Mouse (Mus musculus) C2C12 (cell line): ENCODE measurements around the gene Cyp2c23. TPM values are rescaled to one million over a fixed set of nuclear protein-coding genes. Genes with fewer than 3 reads are reported as not detected.

Experiments
- H3K27me3 ChIP-seq: one replicate; pipeline ENCODE4 v1.6.1; 2011; ENCODE audit not compliant: control insufficient read depth, insufficient read depth, insufficient read length
- H3K36me3 ChIP-seq: one replicate; pipeline ENCODE4 v1.6.1; 2011; ENCODE audit not compliant: control insufficient read depth, insufficient read depth
- H3K4me3 ChIP-seq: one replicate; pipeline ENCODE4 v1.5.1; 2011; ENCODE audit warnings: mild to moderate bottlenecking, control low read depth; ENCODE audit not compliant: poor library complexity, insufficient read depth, severe bottlenecking
- H3K79me2 ChIP-seq: one replicate; pipeline ENCODE4 v1.6.1; 2011; ENCODE audit not compliant: control insufficient read depth, insufficient read depth
- H3K79me3 ChIP-seq: one replicate; pipeline ENCODE4 v1.6.1; 2011; ENCODE audit warnings: low read depth, control low read depth
- H3ac ChIP-seq: one replicate; pipeline ENCODE3; 2011; ENCODE audit warnings: low read depth; ENCODE audit not compliant: control insufficient read depth, insufficient read length
- CEBPB ChIP-seq: IDR thresholded peaks from one replicate; pipeline ENCODE4 v1.6.1; 2011; ENCODE audit warnings: low read depth, mild to moderate bottlenecking, control low read depth, moderate library complexity
- CTCF ChIP-seq: IDR thresholded peaks from one replicate; pipeline ENCODE4 v1.5.1; 2011; ENCODE audit not compliant: control insufficient read depth, insufficient read depth, insufficient read length
- FOSL1 ChIP-seq: IDR thresholded peaks from one replicate; pipeline ENCODE4 v1.8.0; 2011; ENCODE audit warnings: mild to moderate bottlenecking, low read length; ENCODE audit not compliant: poor library complexity, insufficient read depth, severe bottlenecking
- MAX ChIP-seq: IDR thresholded peaks from one replicate; pipeline ENCODE4 v1.6.1; 2011; ENCODE audit warnings: mild to moderate bottlenecking, control low read depth
- MYOD1 ChIP-seq: IDR thresholded peaks from one replicate; pipeline ENCODE4 v1.6.1; 2011; ENCODE audit warnings: low read depth; ENCODE audit not compliant: control insufficient read depth, insufficient read length
- MYOG ChIP-seq: IDR thresholded peaks from one replicate; pipeline ENCODE4 v1.6.1; 2011; ENCODE audit not compliant: control insufficient read depth, insufficient read length; ENCODE audit errors: extremely low read depth
- USF1 ChIP-seq: IDR thresholded peaks from one replicate; pipeline ENCODE4 v1.6.1; 2011; ENCODE audit warnings: low read depth, mild to moderate bottlenecking, control low read depth, moderate library complexity
- polyA plus RNA-seq: library from polyadenylated mRNA; unstranded; fragments of >200 nt; fragmentation: generic; extraction: Trizol; gene quantifications from one replicate; pipeline ENCODE4 v1.2.1, GENCODE M21; 2012; ENCODE audit warnings: missing spikeins

Cyp2c23 gene
- polyA plus RNA-seq, 1 experiment: not detected

DNA sequence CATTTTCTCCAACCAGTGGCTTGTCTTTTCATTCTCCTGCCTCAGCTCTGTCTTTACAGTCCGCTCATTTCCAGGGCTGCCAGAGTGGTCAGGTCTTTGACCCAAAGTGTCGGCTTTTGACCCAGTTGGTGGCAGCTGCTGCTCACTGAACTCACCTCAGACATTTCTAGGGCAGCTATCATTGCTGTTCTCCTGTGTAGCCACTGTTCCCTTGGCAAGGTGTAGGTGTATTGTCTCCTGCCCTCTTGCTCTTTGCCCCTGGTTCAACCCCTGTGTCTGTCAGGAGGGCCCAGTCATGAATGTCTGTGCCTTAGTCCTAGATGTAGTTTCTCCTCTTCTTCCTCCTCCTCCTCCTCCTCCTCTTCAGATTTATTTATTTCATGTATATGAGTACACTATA lies 24.7 kb downstream of the Cyp2c23 start:
- Histone ChIP-seq H3K79me3 (no peaks in the 10 kb centered on the region), H3ac (no peak overlapping the region), H3K79me2 (no peaks in the 10 kb centered on the region), H3K27me3 (no peaks in the 10 kb centered on the region), H3K36me3 (no peaks in the 10 kb centered on the region), H3K4me3 (no peak overlapping the region)
- TF ChIP-seq FOSL1: no peak

- no peaks in the 10 kb centered on the region for H3K27me3 ChIP-seq
- no peak overlapping the region for H3ac ChIP-seq
- no peaks in the 10 kb centered on the region for H3K79me3 ChIP-seq
- H3K4me3 ChIP-seq: no peak overlapping the region
- H3K79me2 ChIP-seq: no peaks in the 10 kb centered on the region
- no peaks in the 10 kb centered on the region for H3K36me3 ChIP-seq
- TF ChIP-seq CTCF (no peak), MYOG (no peak), FOSL1 (no peak)
These were observed 28.3 kb downstream of the Cyp2c23 start for GRCm38 (mm10) chr19:44000720-44001119.

GRCm38 (mm10) chr19:44000061-44000460 lies 28.9 kb downstream of the Cyp2c23 start:
- H3K79me2 ChIP-seq: no peaks in the 10 kb centered on the region
- TF ChIP-seq MAX (no peak), MYOG (no peak), USF1 (no peak), FOSL1 (no peak), MYOD1 (no peak), CTCF (no peak), CEBPB (no peak)
- no peak overlapping the region for H3ac ChIP-seq
- no peaks in the 10 kb centered on the region for H3K36me3 ChIP-seq
- no peaks in the 10 kb centered on the region for H3K27me3 ChIP-seq
- H3K79me3 ChIP-seq: no peaks in the 10 kb centered on the region
- H3K4me3 ChIP-seq: no peak overlapping the region

- Histone ChIP-seq H3K36me3 (no peaks in the 10 kb centered on the region), H3ac (no peak overlapping the region), H3K79me2 (no peaks in the 10 kb centered on the region), H3K27me3 (no peaks in the 10 kb centered on the region), H3K4me3 (no peak overlapping the region), H3K79me3 (no peaks in the 10 kb centered on the region)
- TF ChIP-seq USF1 (no peak), MYOG (no peak), MYOD1 (no peak), FOSL1 (no peak), CTCF (no peak), CEBPB (no peak), MAX (no peak)
These were observed 30.0 kb downstream of the Cyp2c23 start for GRCm38 (mm10) chr19:43998802-43999527.

GRCm38 (mm10) chr19:43998101-43998500 lies 30.9 kb downstream of the Cyp2c23 start:
- H3ac ChIP-seq: no peak overlapping the region
- no peak overlapping the region for H3K4me3 ChIP-seq
- no peak for TF ChIP-seq MYOD1
- no peak for TF ChIP-seq MYOG
- TF ChIP-seq FOSL1: no peak
- TF ChIP-seq USF1: no peak
- TF ChIP-seq CEBPB: no peak
- TF ChIP-seq CTCF: no peak
- TF ChIP-seq MAX: no peak
- H3K36me3 ChIP-seq: no peaks in the 10 kb centered on the region
- H3K79me3 ChIP-seq: no peaks in the 10 kb centered on the region
- no peaks in the 10 kb centered on the region for H3K27me3 ChIP-seq
- no peaks in the 10 kb centered on the region for H3K79me2 ChIP-seq

- no peaks in the 10 kb centered on the region for H3K79me3 ChIP-seq
These were observed 33.6 kb downstream of the Cyp2c23 start for GRCm38 (mm10) chr19:43995427-43995826.

More at GRCm38 (mm10) chr19:43995427-43995826, 33.6 kb downstream of the Cyp2c23 start:
- no peak for TF ChIP-seq MYOD1
- no peak for TF ChIP-seq MAX
- no peak for TF ChIP-seq FOSL1
- Histone ChIP-seq H3K79me2 (no peaks in the 10 kb centered on the region), H3K36me3 (no peaks in the 10 kb centered on the region), H3ac (no peak overlapping the region), H3K4me3 (no peak overlapping the region), H3K27me3 (no peaks in the 10 kb centered on the region)
